Mouse (Mus musculus): ENCODE results near the gene Rps8. TPM values are rescaled to one million over a fixed set of nuclear protein-coding genes. Genes with fewer than 3 reads are reported as not detected.

Rps8 gene
- polyA plus RNA-seq, 1 experiment, result 456 TPM

GRCm38 (mm10) chr4:117181863-117182758, 26.1 kb upstream of the Rps8 start, which contains the start of gene Kif2c:
TSS of gene Kif2c (minus strand) at chr4:117182639.
- WGBS, result 1% methylated on average over 42 of the region's 42 CpGs
- no peak for TF ChIP-seq CTCF (IDR thresholded peaks at IDR 0.05; ENCODE audit: insufficient read depth, low read length)
- TF ChIP-seq POLR2A (IDR thresholded peaks at IDR 0.05; ENCODE audit: borderline replicate concordance, extremely low read depth, low read depth, low read length), result peak; percentile 47; the same call in 1 of the 2 replicates
- peak; percentile 94 for DNase-seq
- Histone ChIP-seq H3K4me3 (replicated peaks; ENCODE audit: extremely low read depth, low read depth, low read length) (peak within 1 kb of the TSS; percentile 79), H3K4me1 (ENCODE audit: control insufficient read depth, insufficient read depth, low read length) (peaks cover 5% of the 10 kb centered on the region)

GRCm38 (mm10) chr4:117169936-117170335, 13.9 kb upstream of the Rps8 start:
- H3K4me1 ChIP-seq (ENCODE audit: control insufficient read depth, insufficient read depth, low read length), result no peaks in the 10 kb centered on the region
- no peak overlapping the region for H3K4me3 ChIP-seq (replicated peaks; ENCODE audit: extremely low read depth, low read depth, low read length)
- WGBS, result 77% methylated on average over 5 of the region's 5 CpGs
- TF ChIP-seq POLR2A (IDR thresholded peaks at IDR 0.05; ENCODE audit: borderline replicate concordance, extremely low read depth, low read depth, low read length), result no peak
- TF ChIP-seq CTCF (IDR thresholded peaks at IDR 0.05; ENCODE audit: insufficient read depth, low read length), result no peak
- no peak for DNase-seq

GRCm38 (mm10) chr4:117161183-117161582, 5.1 kb upstream of the Rps8 start:
- no peak for DNase-seq
- WGBS, result 82% methylated on average over 4 of the region's 4 CpGs
- H3K4me1 ChIP-seq (ENCODE audit: control insufficient read depth, insufficient read depth, low read length), result no peaks in the 10 kb centered on the region
- no peak overlapping the region for H3K4me3 ChIP-seq (replicated peaks; ENCODE audit: extremely low read depth, low read depth, low read length)
- TF ChIP-seq POLR2A (IDR thresholded peaks at IDR 0.05; ENCODE audit: borderline replicate concordance, extremely low read depth, low read depth, low read length), result no peak
- TF ChIP-seq CTCF (IDR thresholded peaks at IDR 0.05; ENCODE audit: insufficient read depth, low read length), result no peak

- TF ChIP-seq POLR2A (IDR thresholded peaks at IDR 0.05; ENCODE audit: borderline replicate concordance, extremely low read depth, low read depth, low read length) (no peak), CTCF (IDR thresholded peaks at IDR 0.05; ENCODE audit: insufficient read depth, low read length) (no peak)
- no peak for DNase-seq
- 0 out of 2 replicates have a peak, but pooled peaks cover 2% of the 10 kb centered on the region for H3K4me1 ChIP-seq (ENCODE audit: control insufficient read depth, insufficient read depth, low read length)
- H3K4me3 ChIP-seq (replicated peaks; ENCODE audit: extremely low read depth, low read depth, low read length), result no peak overlapping the region
- WGBS, result 68% methylated on average over 10 of the region's 10 CpGs
Measured at GRCm38 (mm10) chr4:117159666-117160065, 3.6 kb upstream of the Rps8 start.

- Histone ChIP-seq H3K4me3 (replicated peaks; ENCODE audit: extremely low read depth, low read depth, low read length) (no peak overlapping the region), H3K4me1 (ENCODE audit: control insufficient read depth, insufficient read depth, low read length) (0 out of 2 replicates have a peak, but pooled peaks cover 4% of the 10 kb centered on the region)
- no peak for DNase-seq
- WGBS, result 20% methylated on average over 6 of the region's 6 CpGs
- TF ChIP-seq POLR2A (IDR thresholded peaks at IDR 0.05; ENCODE audit: borderline replicate concordance, extremely low read depth, low read depth, low read length) (no peak), CTCF (IDR thresholded peaks at IDR 0.05; ENCODE audit: insufficient read depth, low read length) (no peak)
Measured at GRCm38 (mm10) chr4:117156372-117156771, 329 bp upstream of the Rps8 start.

GRCm38 (mm10) chr4:117155020-117155791, 837 bp downstream of the Rps8 start:
- Histone ChIP-seq H3K4me1 (ENCODE audit: control insufficient read depth, insufficient read depth, low read length) (0 out of 2 replicates have a peak, but pooled peaks cover 4% of the 10 kb centered on the region), H3K4me3 (replicated peaks; ENCODE audit: extremely low read depth, low read depth, low read length) (peak overlapping the region; percentile 82)
- 3% methylated on average over 44 of the region's 44 CpGs for WGBS
- TF ChIP-seq CTCF (IDR thresholded peaks at IDR 0.05; ENCODE audit: insufficient read depth, low read length), result no peak
- no peak for TF ChIP-seq POLR2A (IDR thresholded peaks at IDR 0.05; ENCODE audit: borderline replicate concordance, extremely low read depth, low read depth, low read length)
- no peak for DNase-seq

GRCm38 (mm10) chr4:117152714-117153113, 3.3 kb downstream of the Rps8 start:
- 52% methylated on average over 5 of the region's 5 CpGs for WGBS
- TF ChIP-seq CTCF (IDR thresholded peaks at IDR 0.05; ENCODE audit: insufficient read depth, low read length), result no peak
- no peak for TF ChIP-seq POLR2A (IDR thresholded peaks at IDR 0.05; ENCODE audit: borderline replicate concordance, extremely low read depth, low read depth, low read length)
- no peak for DNase-seq
- 0 out of 2 replicates have a peak, but pooled peaks cover 4% of the 10 kb centered on the region for H3K4me1 ChIP-seq (ENCODE audit: control insufficient read depth, insufficient read depth, low read length)
- no peak overlapping the region for H3K4me3 ChIP-seq (replicated peaks; ENCODE audit: extremely low read depth, low read depth, low read length)

GRCm38 (mm10) chr4:117151416-117151815, 4.6 kb downstream of the Rps8 start:
- 69% methylated on average over 1 of the region's 1 CpGs for WGBS
- TF ChIP-seq CTCF (IDR thresholded peaks at IDR 0.05; ENCODE audit: insufficient read depth, low read length) (no peak), POLR2A (IDR thresholded peaks at IDR 0.05; ENCODE audit: borderline replicate concordance, extremely low read depth, low read depth, low read length) (no peak)

GRCm38 (mm10) chr4:117150212-117150733, 5.8 kb downstream of the Rps8 start:
- WGBS, result 91% methylated on average over 6 of the region's 6 CpGs
- no peak for TF ChIP-seq CTCF (IDR thresholded peaks at IDR 0.05; ENCODE audit: insufficient read depth, low read length)
- TF ChIP-seq POLR2A (IDR thresholded peaks at IDR 0.05; ENCODE audit: borderline replicate concordance, extremely low read depth, low read depth, low read length), result no peak
- no peak for DNase-seq
- Histone ChIP-seq H3K4me3 (replicated peaks; ENCODE audit: extremely low read depth, low read depth, low read length) (no peak overlapping the region), H3K4me1 (ENCODE audit: control insufficient read depth, insufficient read depth, low read length) (0 out of 2 replicates have a peak, but pooled peaks cover 4% of the 10 kb centered on the region)

More at GRCm38 (mm10) chr4:117151416-117151815, 4.6 kb downstream of the Rps8 start:
- no peak overlapping the region for H3K4me3 ChIP-seq (replicated peaks; ENCODE audit: extremely low read depth, low read depth, low read length)
- no peak for DNase-seq
- H3K4me1 ChIP-seq (ENCODE audit: control insufficient read depth, insufficient read depth, low read length), result 0 out of 2 replicates have a peak, but pooled peaks cover 4% of the 10 kb centered on the region
